Mouse (Mus musculus) kidney, postnatal 36 days (tissue): ENCODE measurements around the gene Kctd7.

ENCODE experiments used
- DNase-seq, 2 experiments: peaks; one replicate each; pipeline ENCODE4 v3.0.0; 2021 to 2022; ENCODE audit warnings: mixed read lengths in 2 of 2

Gene Kctd7

GRCm38 (mm10) chr5:130144334-130145312 lies at the start of gene Kctd7:
Gene Kctd7, plus strand, starts transcription at chr5:130144861.
- peak; percentile 97 to 98 for DNase-seq

- DNase-seq = no peak
These were observed 47.9 kb upstream of the Kctd7 start for GRCm38 (mm10) chr5:130096754-130097153.

GRCm38 (mm10) chr5:130097837-130098236 lies 46.8 kb upstream of the Kctd7 start:
- DNase-seq = no peak

- no peak for DNase-seq
These were observed 42.9 kb upstream of the Kctd7 start for GRCm38 (mm10) chr5:130101724-130102123.

GRCm38 (mm10) chr5:130109348-130109747 lies 35.3 kb upstream of the Kctd7 start:
- no peak for DNase-seq

- DNase-seq = peak in 1 of 2 experiments; percentile 9
These were observed 33.8 kb upstream of the Kctd7 start for GRCm38 (mm10) chr5:130110632-130111464.

- no peak for DNase-seq
These were observed 32.0 kb upstream of the Kctd7 start for GRCm38 (mm10) chr5:130112653-130113052.

- DNase-seq = no peak
These were observed 28.5 kb upstream of the Kctd7 start for GRCm38 (mm10) chr5:130116116-130116515.

GRCm38 (mm10) chr5:130116857-130117256 lies 27.8 kb upstream of the Kctd7 start:
- DNase-seq = no peak

- DNase-seq = no peak
These were observed 26.7 kb upstream of the Kctd7 start for GRCm38 (mm10) chr5:130117932-130118331.

- no peak for DNase-seq
These were observed 25.4 kb upstream of the Kctd7 start for GRCm38 (mm10) chr5:130119236-130119635.

GRCm38 (mm10) chr5:130120070-130120736 lies 24.5 kb upstream of the Kctd7 start:
- DNase-seq = no peak

- DNase-seq = peak; percentile 42 to 46
These were observed 23.8 kb upstream of the Kctd7 start for GRCm38 (mm10) chr5:130120904-130121303.

- DNase-seq = no peak
These were observed 22.3 kb upstream of the Kctd7 start for GRCm38 (mm10) chr5:130122355-130122754.

- no peak for DNase-seq
These were observed 20.4 kb upstream of the Kctd7 start for GRCm38 (mm10) chr5:130124271-130124670.

GRCm38 (mm10) chr5:130128686-130129523 lies 15.8 kb upstream of the Kctd7 start:
- DNase-seq = no peak

- DNase-seq = no peak
These were observed 15.2 kb upstream of the Kctd7 start for GRCm38 (mm10) chr5:130129524-130129793.

- no peak for DNase-seq
These were observed 8.1 kb upstream of the Kctd7 start for GRCm38 (mm10) chr5:130136597-130136996.

- peak; percentile 74 to 90 for DNase-seq
These were observed 5.3 kb upstream of the Kctd7 start for GRCm38 (mm10) chr5:130139393-130139792.

GRCm38 (mm10) chr5:130141138-130141537 lies 3.5 kb upstream of the Kctd7 start:
- DNase-seq = no peak

- DNase-seq = peak in 1 of 2 experiments; percentile 21
These were observed 2.6 kb upstream of the Kctd7 start for GRCm38 (mm10) chr5:130142041-130142440.

- DNase-seq = no peak
These were observed 1.6 kb upstream of the Kctd7 start for GRCm38 (mm10) chr5:130143101-130143500.
